ENCODE assay signal across 20 mouse cellular contexts in genomic region chr5:142968411-142968810, GRCm38 (mm10). TPM values are rescaled to one million over a fixed set of nuclear protein-coding genes. Genes with fewer than 3 reads are reported as not detected.
DNase-seq lines count a peak whose midpoint lies in the region; ATAC-seq and TF ChIP-seq lines count a peak whose summit lies in the region.
"Had no signal": no experiment of that assay in that cellular context is flagged by ENCODE, and none has a peak within 500 bp of the region (broad histone marks: within the 10 kb centered on the region; RNA-seq: fewer than 3 reads in every experiment).

No protein-coding gene starts in this region.

- H3K27ac ChIP-seq in forebrain, embryonic 16.5 days (ENCODE audit: low read length), result peak overlapping the region; percentile 41
- H3K27ac ChIP-seq in forebrain, embryonic 10.5 days, result no peak overlapping the region
- H3K27ac ChIP-seq: hindbrain, embryonic 12.5 days; limb, embryonic 10.5 days; liver, embryonic 12.5 days; lung, embryonic 15.5 days; stomach, postnatal 0 days had no signal

- H3K9ac ChIP-seq in forebrain, embryonic 16.5 days (replicated peaks; ENCODE audit: low read depth, low read length), result no peak overlapping the region
- H3K9ac ChIP-seq: hindbrain, embryonic 12.5 days; liver, embryonic 12.5 days; lung, embryonic 15.5 days had no signal

- peaks cover 36% of the 10 kb centered on the region for H3K36me3 ChIP-seq in forebrain, embryonic 16.5 days (ENCODE audit: control insufficient read depth, insufficient read depth)
- peaks cover 100% of the 10 kb centered on the region for H3K36me3 ChIP-seq in forebrain, embryonic 10.5 days (replicated peaks)

- no peak for TF ChIP-seq POLR2A in brain, embryonic 14.5 days (IDR thresholded peaks at IDR 0.05; ENCODE audit: borderline replicate concordance, extremely low read depth, insufficient read depth, insufficient read length, poor library complexity, severe bottlenecking)

- H3K4me1 ChIP-seq in forebrain, embryonic 16.5 days (replicated peaks; ENCODE audit: control insufficient read depth, insufficient read depth, low read length), result peaks cover 45% of the 10 kb centered on the region
- H3K4me1 ChIP-seq in forebrain, embryonic 10.5 days, result peaks cover 31% of the 10 kb centered on the region

- WGBS in forebrain, embryonic 16.5 days, result 64% methylated on average over 14 of the region's 14 CpGs
- WGBS in forebrain, embryonic 10.5 days, result 96% methylated on average over 14 of the region's 14 CpGs

- no peak overlapping the region for H3K4me3 ChIP-seq in forebrain, embryonic 16.5 days (replicated peaks; ENCODE audit: low read length)
- H3K4me3 ChIP-seq in forebrain, embryonic 10.5 days, result no peak overlapping the region
- H3K4me3 ChIP-seq: hindbrain, embryonic 12.5 days; limb, embryonic 10.5 days; liver, embryonic 12.5 days; lung, embryonic 15.5 days had no signal

- TF ChIP-seq CTCF in brain, embryonic 14.5 days (IDR thresholded peaks at IDR 0.05; ENCODE audit: borderline replicate concordance, extremely low read depth, insufficient read depth, insufficient read length), result no peak

- no peak overlapping the region for H3K4me2 ChIP-seq in forebrain, embryonic 16.5 days (ENCODE audit: low read length)
- H3K4me2 ChIP-seq: hindbrain, embryonic 12.5 days; liver, embryonic 12.5 days; lung, embryonic 15.5 days had no signal

- no peaks in the 10 kb centered on the region for H3K9me3 ChIP-seq in forebrain, embryonic 16.5 days (ENCODE audit: control insufficient read depth, low read length)
- peaks cover 25% of the 10 kb centered on the region for H3K9me3 ChIP-seq in forebrain, embryonic 10.5 days
- H3K9me3 ChIP-seq: hindbrain, embryonic 12.5 days; limb, embryonic 10.5 days; lung, embryonic 15.5 days had no signal

- no peak for ATAC-seq in forebrain, embryonic 16.5 days
- ATAC-seq: intestine, embryonic 16.5 days; liver, embryonic 12.5 days; Patski had no signal

- H3K27me3 ChIP-seq in forebrain, embryonic 16.5 days (replicated peaks; ENCODE audit: control insufficient read depth, insufficient read depth, low read length), result no peaks in the 10 kb centered on the region
- no peaks in the 10 kb centered on the region for H3K27me3 ChIP-seq in forebrain, embryonic 10.5 days (ENCODE audit: poor library complexity, severe bottlenecking)
- H3K27me3 ChIP-seq: hindbrain, embryonic 12.5 days; lung, embryonic 15.5 days; Patski had no signal

- DNase-seq in forebrain, embryonic 10.5 days (ENCODE audit: extremely low spot score, low spot score), result no peak
- peak; percentile 51 for DNase-seq in brain, embryonic 14.5 days (ENCODE audit: low read depth)
- DNase-seq in layer of hippocampus, postnatal 36 days, result peak; percentile 70 to 73
- peak; percentile 87 to 88 for DNase-seq in right cerebral cortex, adult 2 months (ENCODE audit: low spot score in 2 of 2)
- DNase-seq in lung, postnatal 36 days, result no peak
- DNase-seq in thymus, postnatal 10 days (ENCODE audit: low spot score in 2 of 2), result no peak
- DNase-seq in adrenal gland, adult 8-10 months, result no peak
- DNase-seq: adrenal gland, postnatal 10 days; cerebellum, adult 8-10 months; heart, adult 18-20 months; thymus, postnatal 36 days had no signal

RNA-seq across cellular contexts. Expression of gene Fscn1, which starts 8.3 kb away (rescaled TPM):
- 541 and 600 TPM in 2 replicates for polyA plus RNA-seq in forebrain, embryonic 16.5 days (2015; fragmentation: Nextera tagmentation; extraction: Ambion mirVana)
- polyA plus RNA-seq in forebrain, embryonic 10.5 days (2016; fragmentation: Nextera tagmentation; extraction: Ambion mirVana), result 676 and 689 TPM in 2 replicates
- 634 and 658 TPM in 2 replicates for polyA plus RNA-seq in brain, embryonic 14.5 days (2012; rRNA removed)
- 100 to 1,000 TPM; 185 to 194 TPM for total RNA-seq in layer of hippocampus, postnatal 36 days (2021)
- total RNA-seq in adrenal gland, adult 8-10 months (2022), result 10 to 100 TPM; 22.0 to 33.6 (median 31.7) TPM
- total RNA-seq: megakaryocyte-erythroid progenitor cell, adult 5-6 weeks had no signal

Comparison
In these comparisons a context has a peak if more than half of its experiments do, and no peak if none do; other contexts are left out.
1. DNase-seq: peak in brain, embryonic 14.5 days (single experiment), layer of hippocampus, postnatal 36 days (2 of 2) and right cerebral cortex, adult 2 months (2 of 2); none in forebrain, embryonic 10.5 days (single experiment), lung, postnatal 36 days (single experiment), thymus, postnatal 10 days (0 of 2) and adrenal gland, adult 8-10 months (single experiment).